Mouse (Mus musculus) cortical plate, adult 2 months (tissue): Measurements from ENCODE around the gene Plppr3.

Source experiments
- CTCF ChIP-seq: fragments of 200-500 bp; IDR thresholded peaks from 2 replicates; pipeline ENCODE4 v1.5.1; 2011; ENCODE audit warnings: mild to moderate bottlenecking, control low read depth, low read length; ENCODE audit not compliant: insufficient read depth; ENCODE audit errors: extremely low read depth
- POLR2A ChIP-seq: fragments of 200-500 bp; IDR thresholded peaks from 2 replicates; pipeline ENCODE4 v1.6.1; 2011; ENCODE audit warnings: mild to moderate bottlenecking, low read length, control low read depth; ENCODE audit not compliant: insufficient read depth; ENCODE audit errors: extremely low read depth

DNA sequence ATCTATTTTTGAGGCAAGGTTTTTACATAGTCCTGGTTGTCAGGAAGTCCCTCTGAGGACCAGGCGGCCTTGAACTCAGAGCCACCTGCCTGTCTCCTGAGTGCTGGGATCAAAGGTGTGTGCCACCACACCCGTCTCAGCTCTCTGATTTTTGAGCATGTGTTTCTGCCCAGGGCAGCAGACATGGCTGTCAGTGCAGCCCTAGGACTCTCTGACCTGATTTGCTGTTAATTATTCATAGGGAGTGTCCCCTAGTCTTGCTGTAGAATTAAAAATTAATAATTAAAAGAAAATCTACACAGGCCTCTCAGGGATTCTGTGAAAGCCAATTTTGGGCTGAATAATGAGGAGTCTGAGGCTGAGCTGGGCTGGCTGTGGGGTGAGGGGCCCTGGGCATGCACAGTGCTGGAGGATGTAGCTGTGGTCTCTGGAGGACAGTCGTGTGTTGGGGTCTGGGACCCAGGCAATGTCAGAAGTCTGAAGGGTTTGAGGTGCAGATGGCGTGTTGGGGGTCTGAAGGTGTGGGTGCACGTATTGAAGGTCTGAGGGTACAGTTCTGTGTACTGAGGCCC lies 60.1 kb downstream of the Plppr3 start:
- no peak for TF ChIP-seq CTCF
- no peak for TF ChIP-seq POLR2A
